Mouse (Mus musculus) megakaryocyte, embryonic 14.5 days (primary cell): ENCODE measurements around the gene Tardbp. TPM values are rescaled to one million over a fixed set of nuclear protein-coding genes. Genes with fewer than 3 reads are reported as not detected.

Experiments
- H3K27me3 ChIP-seq: replicated peaks from 2 replicates; pipeline ENCODE3; 2012; ENCODE audit warnings: inconsistent platforms
- H3K36me3 ChIP-seq: replicated peaks from 2 replicates; pipeline ENCODE3; 2012; ENCODE audit warnings: low read length, inconsistent platforms, mixed read lengths
- H3K4me1 ChIP-seq: 2 replicates; pipeline ENCODE4 v1.6.1; 2012; ENCODE audit warnings: inconsistent platforms
- H3K4me3 ChIP-seq: replicated peaks from 2 replicates; pipeline ENCODE3; 2012; ENCODE audit warnings: moderate library complexity, mild to moderate bottlenecking, inconsistent platforms
- H3K9me3 ChIP-seq: 2 replicates; pipeline ENCODE4 v1.6.1; 2012; ENCODE audit warnings: inconsistent platforms
- FLI1 ChIP-seq: IDR thresholded peaks from 2 replicates; pipeline ENCODE4 v1.6.1; 2012; ENCODE audit warnings: low read length, inconsistent platforms, mixed read lengths
- GATA1 ChIP-seq: IDR thresholded peaks from 3 replicates; pipeline ENCODE4 v1.6.1; 2012; ENCODE audit warnings: mixed read lengths, low read length, inconsistent platforms, borderline replicate concordance
- polyA plus RNA-seq: library from polyadenylated mRNA; stranded (reverse); fragments of >175 nt; gene quantifications from 2 replicates; pipeline ENCODE4 v1.2.3, GENCODE M21; 2012; ENCODE audit warnings: low replicate concordance; ENCODE audit not compliant: insufficient read depth

The Tardbp gene
- polyA plus RNA-seq, 1 experiment: 18.5 TPM

DNA sequence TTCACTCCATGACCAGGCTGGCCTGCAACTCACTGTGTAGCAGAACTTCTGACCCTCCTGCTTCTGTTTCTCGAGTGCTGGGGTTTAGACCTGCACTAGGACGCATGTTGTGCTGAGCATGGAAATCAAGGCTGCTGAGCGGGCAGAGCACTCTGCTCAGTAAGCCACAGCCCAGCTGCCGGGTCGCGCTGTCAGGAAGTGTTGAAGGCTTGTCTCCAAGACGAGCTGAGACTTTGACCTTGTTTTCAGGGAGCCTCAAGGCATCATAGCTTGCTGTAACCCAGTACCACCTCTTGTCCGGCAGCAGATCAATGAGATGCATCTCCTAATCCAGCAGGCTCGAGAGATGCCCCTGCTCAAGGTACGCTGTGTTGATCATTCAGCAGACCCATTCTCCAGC, 56.7 kb downstream of the Tardbp start:
- Histone ChIP-seq H3K4me3 (no peak overlapping the region), H3K27me3 (no peaks in the 10 kb centered on the region), H3K36me3 (peaks cover 98% of the 10 kb centered on the region), H3K4me1 (peaks cover 16% of the 10 kb centered on the region), H3K9me3 (no peaks in the 10 kb centered on the region)
- TF ChIP-seq FLI1 (no peak), GATA1 (no peak)

DNA sequence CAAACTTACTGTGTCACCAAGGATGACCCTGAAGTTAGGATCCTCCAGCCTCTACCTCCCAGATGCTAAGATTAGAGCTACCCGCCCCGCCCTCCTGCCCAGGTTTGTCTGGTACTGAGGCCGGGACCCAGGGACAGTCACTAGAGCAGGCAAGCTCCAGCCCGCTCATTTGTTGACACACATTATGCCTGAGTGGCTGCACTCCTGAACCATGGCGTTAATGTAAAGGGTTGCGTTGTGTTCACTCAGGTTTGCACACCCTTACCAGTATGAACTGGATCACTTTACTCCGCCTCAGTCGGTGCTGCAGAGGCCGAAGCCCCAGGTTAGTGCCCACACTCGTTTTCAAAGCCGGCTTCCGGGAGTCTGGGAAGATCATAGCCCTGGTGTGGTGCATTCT, 63.2 kb downstream of the Tardbp start:
- TF ChIP-seq GATA1: no peak
- TF ChIP-seq FLI1: no peak
- no peak overlapping the region for H3K4me3 ChIP-seq

DNA sequence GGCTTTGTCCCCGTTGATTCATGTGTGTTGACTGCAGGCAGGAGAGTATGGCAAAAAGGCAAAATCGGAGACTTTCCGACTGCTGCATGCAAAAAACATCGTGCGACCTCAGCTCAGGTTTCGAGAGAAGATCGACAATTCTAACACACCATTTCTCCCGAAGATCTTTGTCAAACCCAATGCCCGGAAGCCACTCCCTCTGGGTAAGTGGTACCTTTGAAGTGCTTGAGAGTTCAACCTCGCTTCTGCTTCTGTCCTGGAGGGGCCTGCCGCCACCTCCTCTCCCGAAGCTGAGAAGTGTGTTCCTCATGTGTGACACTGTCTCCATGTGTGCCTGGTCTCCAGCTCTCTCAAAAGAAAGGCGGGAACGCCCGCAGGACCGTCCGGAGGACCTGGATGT, 64.1 kb downstream of the Tardbp start:
- TF ChIP-seq GATA1 (no peak), FLI1 (no peak)
- peaks cover 76% of the 10 kb centered on the region for H3K36me3 ChIP-seq
- H3K4me1 ChIP-seq: peaks cover 9% of the 10 kb centered on the region

More for the DNA sequence above, 63.2 kb downstream of the Tardbp start:
- Histone ChIP-seq H3K4me1 (peaks cover 6% of the 10 kb centered on the region; the same call in 1 of the 2 replicates), H3K27me3 (no peaks in the 10 kb centered on the region), H3K36me3 (peaks cover 85% of the 10 kb centered on the region), H3K9me3 (no peaks in the 10 kb centered on the region)

More for the DNA sequence above, 64.1 kb downstream of the Tardbp start:
- H3K9me3 ChIP-seq: no peaks in the 10 kb centered on the region
- no peaks in the 10 kb centered on the region for H3K27me3 ChIP-seq
- H3K4me3 ChIP-seq: no peak overlapping the region

Other genes with a start within 250 kb of the Tardbp start
- 3.4 and 4.2 TPM in 2 replicates for gene Ubiad1, start 182.2 kb downstream of the Tardbp start, polyA plus RNA-seq
- gene Mtor, start 178.4 kb downstream of the Tardbp start, polyA plus RNA-seq: 2.0 and 3.8 TPM in 2 replicates
- 0.07 TPM in 1 of 2 replicates, not detected in the other for gene Angptl7, start 126.6 kb downstream of the Tardbp start, polyA plus RNA-seq
- 15.4 and 23.5 TPM in 2 replicates for gene Exosc10, start 68.6 kb downstream of the Tardbp start, polyA plus RNA-seq
- 215 and 385 TPM in 2 replicates for gene Srm, start 35.5 kb downstream of the Tardbp start, polyA plus RNA-seq
- not detected in 2 replicates for gene Masp2, start 24.5 kb downstream of the Tardbp start, polyA plus RNA-seq
- gene Gm572, start 16.3 kb upstream of the Tardbp start, polyA plus RNA-seq: not detected in 2 replicates
- 0.54 and 0.61 TPM in 2 replicates for gene Casz1, start 177.4 kb upstream of the Tardbp start, polyA plus RNA-seq